Mouse (Mus musculus) kidney, adult 2 months (tissue): ENCODE data around the gene Tra2a. TPM values are rescaled to one million over a fixed set of nuclear protein-coding genes. Genes with fewer than 3 reads are reported as not detected.

Source experiments
- DNase-seq: peaks from one replicate; pipeline ENCODE4 v3.0.0; 2021
- H3K27ac ChIP-seq: fragments of 200-500 bp; 2 replicates; pipeline ENCODE4 v1.5.1; 2012; ENCODE audit warnings: low read depth, low read length, control low read depth, inconsistent platforms; ENCODE audit not compliant: insufficient read depth
- H3K27me3 ChIP-seq: fragments of 200-500 bp; replicated peaks from 2 replicates; pipeline ENCODE4 v1.6.1; 2012; ENCODE audit warnings: mild to moderate bottlenecking, moderate library complexity, low read length, inconsistent platforms; ENCODE audit not compliant: control insufficient read depth, insufficient read depth
- H3K36me3 ChIP-seq: fragments of 200-500 bp; 2 replicates; pipeline ENCODE4 v1.6.1; 2012; ENCODE audit warnings: mild to moderate bottlenecking, moderate library complexity, low read length, inconsistent platforms; ENCODE audit not compliant: control insufficient read depth, insufficient read depth
- H3K4me1 ChIP-seq: fragments of 200-500 bp; 2 replicates; pipeline ENCODE4 v1.6.1; 2011; ENCODE audit warnings: low read length; ENCODE audit not compliant: control insufficient read depth, insufficient read depth
- H3K4me3 ChIP-seq: fragments of 200-500 bp; 2 replicates; pipeline ENCODE4 v1.5.1; 2011; ENCODE audit warnings: mild to moderate bottlenecking, low read depth, low read length, control low read depth; ENCODE audit not compliant: insufficient read depth
- CTCF ChIP-seq: fragments of 200-500 bp; conservative IDR thresholded peaks from 2 replicates; pipeline ENCODE4 v1.5.1; 2011; ENCODE audit warnings: low read depth, mild to moderate bottlenecking, control low read depth, low read length, moderate library complexity, mixed read lengths; ENCODE audit not compliant: insufficient read depth, insufficient read length
- POLR2A ChIP-seq: fragments of 200-500 bp; IDR thresholded peaks from one replicate; pipeline ENCODE4 v1.6.1; 2011; ENCODE audit warnings: low read depth, low read length, control low read depth
- WGBS: fragments of 180-500 bp; shearing (Covaris S2); methylation state at CpG from one replicate; pipeline ENCODE4 v1.1.7; 2018; 5-methylcytosine and 5-hydroxymethylcytosine counted together
- polyA plus RNA-seq: library from polyadenylated mRNA; depleted of rRNA; stranded (reverse); fragments of >200 nt; gene quantifications from 2 replicates; pipeline ENCODE4 v1.2.3, GENCODE M21; 2012

Gene Tra2a
- polyA plus RNA-seq, 1 experiment: 22.7 TPM

DNA sequence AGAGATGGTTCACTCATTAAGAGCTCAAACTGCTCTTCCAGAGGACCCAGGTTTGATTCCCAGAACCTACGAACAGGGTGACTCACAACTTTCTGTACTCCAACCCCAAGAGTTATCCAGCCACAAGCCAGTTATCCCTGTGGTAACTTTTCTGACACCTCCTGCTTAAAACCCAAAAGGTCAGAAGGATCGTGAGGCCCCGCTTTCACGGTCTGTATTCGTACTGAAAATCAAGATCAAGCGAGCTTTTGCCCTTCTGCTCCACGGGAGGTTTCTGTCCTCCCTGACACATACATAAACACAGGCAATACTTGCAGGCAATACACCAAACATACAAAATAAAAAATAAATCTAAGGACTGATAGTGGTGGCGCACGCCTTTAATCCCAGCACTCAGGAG, 27.5 kb downstream of the Tra2a start:
- TF ChIP-seq CTCF (no peak), POLR2A (no peak)
- Histone ChIP-seq H3K4me1 (no peaks in the 10 kb centered on the region), H3K27me3 (no peaks in the 10 kb centered on the region), H3K27ac (no peak overlapping the region), H3K4me3 (no peak overlapping the region), H3K36me3 (no peaks in the 10 kb centered on the region)
- DNase-seq: peak; percentile 100
- WGBS: 66% methylated on average over 9 of the region's 9 CpGs

DNA sequence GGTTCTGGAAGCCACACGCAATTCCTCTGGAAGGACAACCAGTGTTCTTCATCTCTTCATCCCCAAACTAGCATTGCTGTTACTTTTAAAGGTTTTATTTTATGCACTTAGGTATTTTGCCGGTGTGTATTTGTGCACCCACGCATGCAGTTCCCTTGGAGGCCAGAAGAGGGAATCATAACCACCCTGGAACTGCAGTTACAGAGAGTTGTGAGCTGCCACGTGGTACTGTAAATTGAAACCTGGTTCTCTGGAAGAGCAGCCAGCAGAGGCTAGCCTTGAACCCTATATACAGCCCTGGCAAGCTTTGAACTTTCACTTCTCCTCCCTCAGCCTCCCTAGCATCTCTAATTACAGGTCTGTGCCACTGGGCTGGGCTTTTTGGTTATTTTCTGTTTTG, 30.5 kb downstream of the Tra2a start:
- Histone ChIP-seq H3K4me1 (no peaks in the 10 kb centered on the region), H3K4me3 (no peak overlapping the region), H3K27me3 (0 out of 2 replicates have a peak, but pooled peaks cover under 1% of the 10 kb centered on the region), H3K36me3 (no peaks in the 10 kb centered on the region), H3K27ac (no peak overlapping the region)
- 65% methylated on average over 4 of the region's 4 CpGs for WGBS
- DNase-seq: no peak
- TF ChIP-seq POLR2A: no peak
- peak; percentile 53 for TF ChIP-seq CTCF

DNA sequence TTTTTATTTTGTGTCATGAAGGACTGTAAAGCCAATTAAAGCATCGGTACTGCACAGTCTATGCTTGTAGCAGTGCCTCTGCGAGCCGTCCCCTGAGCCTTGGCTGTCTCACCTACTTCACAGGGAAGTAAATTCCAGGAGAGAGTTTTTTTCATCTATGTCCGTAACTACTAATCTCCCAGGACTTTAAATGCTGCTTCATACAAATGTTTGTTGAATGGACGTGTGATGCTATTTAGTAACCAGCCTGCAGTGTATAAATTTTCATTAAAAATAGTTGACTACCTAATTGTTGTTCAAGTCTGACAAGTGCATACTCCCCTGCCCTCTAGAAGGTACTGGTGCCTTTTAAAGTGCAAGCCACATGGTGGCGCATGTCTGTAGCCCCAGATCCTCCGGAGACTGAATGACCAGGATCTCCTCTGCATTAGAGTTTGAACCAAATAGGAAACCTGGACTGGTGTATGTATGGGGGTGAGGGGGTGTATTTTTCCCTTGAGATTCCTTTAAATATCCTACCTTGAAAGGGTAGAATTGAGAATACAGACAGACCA, 35.6 kb downstream of the Tra2a start:
- H3K4me1 ChIP-seq: no peaks in the 10 kb centered on the region
- 13% methylated on average over 7 of the region's 7 CpGs for WGBS
- no peak overlapping the region for H3K4me3 ChIP-seq
- no peaks in the 10 kb centered on the region for H3K36me3 ChIP-seq
- TF ChIP-seq POLR2A: no peak
- peak; percentile 71 for TF ChIP-seq CTCF
- H3K27ac ChIP-seq: no peak overlapping the region
- peak; percentile 56 for DNase-seq
- H3K27me3 ChIP-seq: peaks cover 6% of the 10 kb centered on the region

DNA sequence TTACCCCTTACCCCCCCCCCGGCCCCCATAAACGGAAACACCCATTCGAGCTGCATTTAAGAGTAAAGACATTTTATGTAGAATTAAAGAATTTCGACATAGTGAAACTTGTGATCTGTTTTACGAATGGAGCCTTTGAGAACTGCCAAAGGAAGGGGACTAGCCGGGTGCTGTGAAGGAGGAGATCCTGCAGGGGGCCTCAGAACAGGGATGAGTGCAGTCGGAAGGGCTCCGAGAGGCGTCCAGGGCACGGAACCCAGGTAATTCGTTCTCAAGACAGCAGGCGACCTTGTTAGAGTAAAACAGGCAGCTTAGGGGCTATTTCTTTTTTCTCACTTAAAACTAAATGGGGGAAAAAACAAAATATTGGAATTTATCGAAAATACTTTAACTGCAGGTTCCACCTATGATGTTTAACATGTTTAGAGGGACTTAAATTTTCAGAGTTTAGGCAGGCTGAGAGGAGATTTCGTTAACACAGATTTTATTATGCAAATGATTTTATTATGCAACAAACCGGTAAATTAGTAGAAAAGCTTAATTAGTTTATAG, 36.6 kb downstream of the Tra2a start:
- H3K27ac ChIP-seq: no peak overlapping the region
- H3K4me1 ChIP-seq: no peaks in the 10 kb centered on the region
- H3K27me3 ChIP-seq: peaks cover 8% of the 10 kb centered on the region
- no peak overlapping the region for H3K4me3 ChIP-seq
- no peaks in the 10 kb centered on the region for H3K36me3 ChIP-seq
- peak; percentile 20 for DNase-seq
- TF ChIP-seq POLR2A (no peak), CTCF (no peak)
- WGBS: 7% methylated on average over 15 of the region's 15 CpGs

DNA sequence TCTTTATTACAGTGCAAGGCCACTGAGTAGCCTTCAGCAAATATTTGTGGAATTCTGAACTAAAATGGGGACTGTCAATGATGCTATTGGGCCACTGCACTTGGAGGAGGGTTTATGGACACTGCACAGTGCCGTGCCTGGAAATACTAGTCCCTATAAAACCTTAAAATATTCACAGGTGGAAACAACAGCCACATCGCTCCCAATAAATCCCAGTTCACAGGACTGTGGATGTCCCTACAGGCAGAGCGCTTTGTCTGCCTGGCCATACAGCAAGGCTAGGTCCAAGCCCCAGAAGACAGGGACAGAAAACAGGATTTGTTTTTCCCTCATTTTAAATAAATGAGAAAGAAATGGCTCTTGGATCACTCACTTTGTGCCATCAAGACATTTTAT, 38.1 kb downstream of the Tra2a start:
- DNase-seq: no peak
- H3K36me3 ChIP-seq: no peaks in the 10 kb centered on the region
- TF ChIP-seq CTCF (no peak), POLR2A (no peak)
- H3K27me3 ChIP-seq: peaks cover 12% of the 10 kb centered on the region
- H3K27ac ChIP-seq: no peak overlapping the region
- no peak overlapping the region for H3K4me3 ChIP-seq
- no peaks in the 10 kb centered on the region for H3K4me1 ChIP-seq
- 64% methylated on average over 3 of the region's 3 CpGs for WGBS

DNA sequence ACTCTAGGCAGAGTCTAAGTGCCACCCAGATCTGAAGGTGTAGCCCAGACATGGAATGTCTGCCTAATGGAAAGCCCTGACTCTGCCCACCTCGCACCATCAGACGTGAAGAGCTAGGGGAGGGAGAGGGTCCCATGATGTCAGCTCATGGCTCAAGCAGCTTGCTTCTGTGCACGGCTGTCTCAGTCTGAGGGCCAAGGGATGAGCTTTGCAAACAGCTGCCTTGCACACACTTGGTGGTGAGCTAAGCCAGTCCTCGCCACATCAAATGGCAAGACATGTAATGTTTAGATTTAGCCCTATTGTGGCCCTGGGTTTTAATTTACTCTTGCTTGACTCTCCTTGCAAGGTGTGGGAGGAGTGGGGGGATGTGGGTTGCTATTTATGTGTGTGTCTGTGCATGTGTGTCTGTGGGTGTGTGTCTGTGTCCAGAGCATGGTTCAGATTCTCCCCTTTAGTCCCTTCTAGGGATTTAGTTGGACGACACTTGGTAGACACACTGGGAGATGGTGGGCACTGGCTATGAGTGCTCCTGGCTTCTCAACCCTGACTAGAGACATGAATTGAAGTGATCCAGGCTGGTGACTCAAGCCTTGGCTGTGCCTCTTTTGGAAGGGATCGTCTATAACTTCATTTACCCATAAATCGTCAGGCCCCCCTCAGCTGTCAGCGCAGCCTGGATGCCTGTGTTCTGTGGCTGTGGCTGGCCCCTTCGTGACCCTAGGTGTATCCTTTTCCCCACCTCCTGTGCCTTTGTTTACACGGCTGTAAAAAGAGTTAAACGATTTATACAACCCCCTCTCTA, 38.7 kb downstream of the Tra2a start:
- TF ChIP-seq CTCF (no peak), POLR2A (no peak)
- DNase-seq: no peak
- H3K4me1 ChIP-seq: no peaks in the 10 kb centered on the region
- no peak overlapping the region for H3K27ac ChIP-seq
- no peak overlapping the region for H3K4me3 ChIP-seq
- no peaks in the 10 kb centered on the region for H3K36me3 ChIP-seq
- 34% methylated on average over 11 of the region's 11 CpGs for WGBS
- H3K27me3 ChIP-seq: peaks cover 14% of the 10 kb centered on the region

DNA sequence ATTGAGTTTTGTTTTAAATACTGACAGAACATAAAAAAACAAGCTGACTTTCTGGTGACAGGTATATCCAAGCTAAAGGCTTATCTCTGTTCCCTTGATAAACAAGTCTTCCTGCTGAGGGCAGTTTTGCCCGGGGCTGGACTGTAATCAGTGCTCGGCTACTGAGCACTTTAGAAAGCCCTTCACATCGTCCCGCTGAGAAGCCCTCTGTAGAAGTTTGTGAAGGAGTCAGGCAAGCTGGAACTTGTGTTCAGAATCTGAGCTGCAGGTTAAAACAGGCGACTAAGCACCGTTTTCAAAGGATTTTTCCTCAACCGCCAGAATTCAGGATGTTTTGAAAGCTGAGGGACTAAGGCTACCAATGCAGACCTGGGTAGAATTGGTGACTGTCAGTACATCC, 41.9 kb downstream of the Tra2a start:
- H3K27me3 ChIP-seq: peaks cover 21% of the 10 kb centered on the region
- no peak overlapping the region for H3K4me3 ChIP-seq
- no peaks in the 10 kb centered on the region for H3K4me1 ChIP-seq
- TF ChIP-seq CTCF: no peak
- no peak for TF ChIP-seq POLR2A
- DNase-seq: peak; percentile 25
- H3K27ac ChIP-seq: no peak overlapping the region
- WGBS: 13% methylated on average over 7 of the region's 7 CpGs
- H3K36me3 ChIP-seq: no peaks in the 10 kb centered on the region
